Mouse (Mus musculus) mesoderm, embryonic 11.5 days (tissue): ENCODE results near the gene Tac2.
"Not testable (repeated sequence)": the region's sequence is repeated elsewhere in the genome, so short reads cannot be mapped to it uniquely, and the experiment has no call there.

Experiments
- DNase-seq: peaks from one replicate; pipeline ENCODE4 v3.0.0-alpha.2; 2012; ENCODE audit warnings: low read depth, low spot score

The Tac2 gene

DNA sequence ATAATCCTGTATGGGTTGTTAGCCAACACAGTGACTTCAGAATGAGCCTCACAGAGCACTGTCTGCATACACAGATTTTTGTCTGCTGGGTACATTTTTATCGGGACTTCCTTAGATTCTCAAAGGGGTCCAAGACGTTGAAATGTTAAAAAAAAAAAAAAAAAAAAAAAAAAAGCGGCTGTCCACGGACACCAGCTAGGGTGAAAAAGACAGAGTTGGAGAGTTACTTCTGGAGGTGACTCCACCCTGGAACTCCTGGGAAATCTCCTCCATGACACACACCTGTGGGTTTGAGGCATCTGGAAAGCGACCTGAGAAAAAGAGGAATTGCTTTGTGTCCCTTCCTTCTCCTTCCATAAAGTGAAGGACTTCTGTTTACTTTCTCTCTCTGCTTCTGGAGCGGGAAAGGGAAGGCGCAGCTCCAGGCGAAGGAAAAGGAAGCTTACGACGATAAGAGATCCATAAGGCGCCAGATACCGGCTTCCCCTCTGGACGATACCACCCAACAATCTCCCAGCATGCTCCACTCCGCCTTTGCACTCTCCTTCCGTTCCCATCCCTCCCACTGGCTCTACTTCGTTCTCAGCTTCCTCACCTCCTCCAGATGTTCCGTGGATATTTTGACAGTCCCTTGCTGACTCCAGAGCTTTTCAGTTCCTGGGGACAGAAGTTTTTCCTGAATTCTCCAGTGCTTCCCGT is 31.6 kb downstream of the Tac2 start:
- DNase-seq = no peak

DNA sequence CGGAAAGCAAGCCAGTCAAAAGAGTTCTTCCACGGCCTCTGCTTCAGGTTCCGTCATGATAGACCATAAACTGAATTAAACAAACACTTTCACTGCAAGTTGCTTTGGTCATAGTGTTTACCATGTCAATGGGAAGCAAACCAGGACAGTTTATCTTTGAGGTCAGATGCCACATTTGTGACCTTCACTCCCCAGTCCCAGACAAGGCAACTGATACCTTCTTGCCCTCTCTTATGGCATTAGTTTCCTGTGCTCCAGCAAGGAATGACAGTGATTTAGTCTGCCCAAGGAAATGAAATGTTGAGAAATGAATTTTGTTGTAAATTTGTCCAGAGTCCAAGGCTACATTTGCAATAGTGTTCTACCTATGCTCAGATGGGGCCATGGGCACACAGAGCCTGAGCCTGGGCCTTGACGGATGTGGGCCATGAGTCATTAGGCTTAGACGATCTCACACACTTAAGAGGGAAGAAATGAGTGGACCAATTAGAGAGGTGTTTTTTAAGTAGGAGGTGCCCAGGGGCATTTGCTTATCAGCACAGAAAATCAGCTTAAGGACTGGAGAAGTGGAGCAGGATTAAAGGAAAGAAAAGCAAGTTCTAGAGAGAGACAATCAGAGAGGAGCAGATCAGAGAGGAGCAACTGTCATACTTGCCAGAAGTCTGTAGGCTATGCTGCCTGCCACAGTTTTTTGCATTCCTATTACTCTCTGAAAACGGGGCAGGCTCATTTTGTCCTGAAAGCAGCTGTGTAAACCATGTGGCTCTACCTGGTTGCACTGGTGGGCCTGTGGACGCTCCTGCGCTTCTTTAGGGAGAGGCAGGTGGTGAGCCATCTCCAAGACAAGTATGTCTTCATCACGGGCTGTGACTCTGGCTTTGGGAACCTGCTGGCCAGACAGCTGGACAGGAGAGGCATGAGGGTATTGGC is 35.2 kb downstream of the Tac2 start, which contains the start of the genes Rdh1 and Rdh16f1:
Gene Rdh1, plus strand, starts transcription at position 541 of the 930 bp plus-strand sequence.
Gene Rdh16f1, plus strand, starts transcription at position 607 of the 930 bp plus-strand sequence.
- DNase-seq = no peak

DNA sequence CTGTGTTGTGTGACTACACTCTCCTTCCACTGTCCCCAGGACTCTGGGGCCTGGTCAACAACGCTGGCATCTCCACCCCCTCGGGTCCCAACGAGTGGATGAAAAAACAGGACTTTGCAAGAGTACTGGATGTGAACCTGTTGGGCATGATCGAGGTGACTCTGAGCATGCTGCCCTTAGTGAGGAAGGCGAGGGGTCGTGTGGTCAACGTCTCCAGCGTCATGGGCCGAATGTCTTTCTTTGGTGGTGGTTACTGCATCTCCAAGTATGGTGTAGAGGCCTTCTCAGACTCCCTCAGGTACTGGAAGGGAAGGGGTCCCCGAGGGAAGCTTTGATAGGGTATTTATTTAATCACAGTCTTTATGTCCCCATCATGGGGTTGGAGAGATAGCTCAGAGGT is 38.6 kb downstream of the Tac2 start:
- DNase-seq = not testable (repeated sequence)

DNA sequence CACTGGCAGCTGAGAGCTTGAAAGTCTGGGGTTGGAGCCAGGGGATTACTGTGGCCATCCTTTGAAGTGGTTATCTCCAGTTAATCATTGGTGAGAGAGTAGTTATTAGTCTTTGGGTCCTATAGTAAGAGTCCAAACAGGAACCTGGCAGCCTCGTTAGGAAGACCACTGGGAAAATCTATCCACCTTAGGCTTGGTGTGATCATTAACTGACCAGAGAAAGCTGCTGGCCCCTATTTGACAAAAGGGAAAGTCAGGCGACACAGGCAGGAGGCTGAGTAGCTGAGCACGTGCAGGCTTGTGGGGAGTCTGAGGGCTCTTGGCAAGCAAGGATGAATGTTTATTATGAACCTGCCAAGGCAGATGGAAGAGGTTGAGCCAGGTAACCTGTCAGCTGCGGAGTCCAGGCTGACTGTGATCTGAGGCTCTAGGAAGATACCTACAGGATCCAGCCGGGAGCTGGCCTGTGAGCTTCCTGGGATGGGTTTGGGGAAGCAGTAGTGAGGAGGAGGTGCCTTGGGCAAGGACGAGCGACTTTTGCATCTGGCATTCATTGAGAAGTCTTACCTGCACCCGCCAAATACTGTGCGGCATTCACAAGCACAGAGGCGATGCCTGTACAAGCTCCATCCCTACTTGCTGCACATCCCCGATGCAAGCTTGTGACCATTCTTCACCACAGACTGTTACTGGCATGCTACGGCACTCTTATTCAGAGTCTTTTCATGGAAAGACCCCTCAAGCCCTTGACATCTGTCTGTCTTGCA is 39.8 kb downstream of the Tac2 start:
- no peak for DNase-seq

DNA sequence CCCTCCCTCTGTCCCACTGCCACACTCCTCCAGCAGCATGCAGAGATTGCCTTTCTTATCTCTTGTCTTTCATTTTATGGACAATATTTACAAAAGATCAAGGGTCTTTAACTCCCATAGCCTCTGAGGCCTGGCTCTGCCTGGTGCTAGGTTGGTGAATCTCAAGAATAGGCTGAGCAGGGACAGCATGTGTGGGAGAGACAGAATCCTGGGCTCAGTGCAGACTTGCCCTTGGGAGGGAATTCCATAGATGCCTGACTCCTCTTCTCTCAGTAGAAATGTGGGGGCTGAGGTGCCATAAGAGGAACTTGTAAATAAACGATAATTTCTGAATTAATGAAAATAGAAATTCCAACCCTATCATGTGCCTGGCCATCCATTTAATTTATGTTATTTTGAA is 42.3 kb downstream of the Tac2 start:
- DNase-seq = no peak

DNA sequence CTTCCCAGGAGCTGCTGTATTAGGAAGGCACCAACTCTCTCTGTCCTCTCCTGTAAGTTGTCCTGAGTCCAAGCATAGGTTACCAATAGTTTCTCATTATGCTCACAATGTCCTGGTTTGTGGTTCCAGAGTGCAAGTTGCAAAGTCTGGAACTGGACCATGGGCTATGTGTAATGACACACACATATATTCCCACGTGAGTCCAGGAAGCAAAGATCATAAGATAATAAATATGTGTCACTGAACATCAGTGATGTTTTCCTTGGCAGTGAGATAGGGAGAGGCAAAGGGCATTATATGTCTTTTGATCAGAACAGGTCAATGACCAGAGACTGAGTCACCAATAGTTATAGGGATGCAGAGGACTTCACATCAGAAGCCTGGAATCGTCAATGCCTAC is 51.7 kb downstream of the Tac2 start, which contains the start of gene Rdh9:
Gene Rdh9, plus strand, starts transcription at position 376 of the 400 bp plus-strand sequence.
- DNase-seq = no peak
